9 mouse cellular contexts compared by ENCODE assay signal in genomic region chr3:34649726-34650620, GRCm38 (mm10). TPM values are rescaled to one million over a fixed set of nuclear protein-coding genes. Genes with fewer than 3 reads are reported as not detected.
DNase-seq lines count a peak whose midpoint lies in the region; ATAC-seq and TF ChIP-seq lines count a peak whose summit lies in the region.
"Had no signal": no experiment of that assay in that cellular context is flagged by ENCODE, and none has a peak within 500 bp of the region (broad histone marks: within the 10 kb centered on the region; RNA-seq: fewer than 3 reads in every experiment).

Gene Sox2 (plus strand): TSS chr3:34650405.

- under 1% methylated on average over 86 of the region's 86 CpGs for WGBS in embryonic facial prominence, embryonic 13.5 days
- under 1% methylated on average over 71 of the region's 86 CpGs for WGBS in hindbrain, embryonic 11.5 days
- WGBS in lung, adult 2 months: 2% methylated on average over 75 of the region's 86 CpGs

- H3K27me3 ChIP-seq in embryonic facial prominence, embryonic 13.5 days: peaks cover 88% of the 10 kb centered on the region
- H3K27me3 ChIP-seq in hindbrain, embryonic 11.5 days (ENCODE audit: control insufficient read depth, insufficient read depth, low read length): peaks cover 15% of the 10 kb centered on the region

- TF ChIP-seq POLR2A in lung, adult 2 months (IDR thresholded peaks at IDR 0.05; ENCODE audit: borderline replicate concordance, extremely low read depth, low read depth, low read length): no peak

- no peaks in the 10 kb centered on the region for H3K9me3 ChIP-seq in embryonic facial prominence, embryonic 13.5 days
- no peaks in the 10 kb centered on the region for H3K9me3 ChIP-seq in hindbrain, embryonic 11.5 days (ENCODE audit: control insufficient read depth, low read length)

- H3K9ac ChIP-seq in embryonic facial prominence, embryonic 13.5 days: peak within 1 kb of the TSS; percentile 71
- H3K9ac ChIP-seq in hindbrain, embryonic 11.5 days (ENCODE audit: low read depth, low read length): peak within 1 kb of the TSS; percentile 96

- peak within 1 kb of the TSS; percentile 50 for H3K4me3 ChIP-seq in embryonic facial prominence, embryonic 13.5 days
- H3K4me3 ChIP-seq in hindbrain, embryonic 11.5 days (ENCODE audit: low read depth, low read length): peak within 1 kb of the TSS; percentile 87
- H3K4me3 ChIP-seq in lung, adult 2 months (replicated peaks; ENCODE audit: extremely low read depth, low read depth, low read length): peak within 1 kb of the TSS; percentile 39

- H3K36me3 ChIP-seq in embryonic facial prominence, embryonic 13.5 days: no peaks in the 10 kb centered on the region
- H3K36me3 ChIP-seq in hindbrain, embryonic 11.5 days (ENCODE audit: control insufficient read depth, insufficient read depth, low read length): no peaks in the 10 kb centered on the region

- H3K4me2 ChIP-seq in embryonic facial prominence, embryonic 13.5 days: peak within 1 kb of the TSS; percentile 70
- H3K4me2 ChIP-seq in hindbrain, embryonic 11.5 days (replicated peaks; ENCODE audit: low read depth, low read length): peak within 1 kb of the TSS; percentile 66

- peaks cover 26% of the 10 kb centered on the region for H3K4me1 ChIP-seq in embryonic facial prominence, embryonic 13.5 days
- H3K4me1 ChIP-seq in hindbrain, embryonic 11.5 days (replicated peaks; ENCODE audit: control insufficient read depth, insufficient read depth, low read length): no peaks in the 10 kb centered on the region
- H3K4me1 ChIP-seq in lung, adult 2 months (ENCODE audit: control insufficient read depth, insufficient read depth, low read length): no peaks in the 10 kb centered on the region

- peak within 1 kb of the TSS; percentile 84 for H3K27ac ChIP-seq in embryonic facial prominence, embryonic 13.5 days
- peak within 1 kb of the TSS; percentile 98 for H3K27ac ChIP-seq in hindbrain, embryonic 11.5 days (ENCODE audit: low read depth, low read length)

- peak; percentile 85 for DNase-seq in right cerebral cortex, adult 18-20 months
- no peak for DNase-seq in right cerebral cortex, adult 2 months (ENCODE audit: low spot score in 2 of 2)
- DNase-seq in hindbrain, embryonic 11.5 days (ENCODE audit: low spot score): peak; percentile 92
- peak; percentile 79 to 87 for DNase-seq in layer of hippocampus, postnatal 10 days (ENCODE audit: low spot score in 2 of 2)
- peak; percentile 60 for DNase-seq in lung, adult 2 months
- DNase-seq in retina, postnatal 1 day: peak; percentile 95
- DNase-seq in MN1 (ENCODE audit: low spot score): no peak

- peak; percentile 85 for ATAC-seq in embryonic facial prominence, embryonic 13.5 days (ENCODE audit: insufficient number of reproducible peaks, insufficient read depth, low FRiP score, low TSS enrichment, low read depth)
- peak; percentile 88 for ATAC-seq in hindbrain, embryonic 11.5 days (ENCODE audit: low FRiP score)

- no peak for TF ChIP-seq CTCF in lung, adult 2 months (IDR thresholded peaks at IDR 0.05; ENCODE audit: insufficient read depth, low read length)

RNA-seq across cellular contexts. Expression of gene Sox2, which starts in this region (rescaled TPM):
- 4.1 and 7.3 TPM in 2 replicates for polyA plus RNA-seq in embryonic facial prominence, embryonic 13.5 days (2015; fragmentation: Nextera tagmentation; extraction: Ambion mirVana)
- 25.1 and 36.7 TPM in 2 replicates for polyA plus RNA-seq in hindbrain, embryonic 11.5 days (2014; fragmentation: Nextera tagmentation; extraction: Ambion mirVana)
- total RNA-seq in layer of hippocampus, postnatal 10 days (2021): 10 to 100 TPM; 50.8 to 52.7 TPM
- 14.2 and 16.0 TPM in 2 replicates for polyA plus RNA-seq in lung, adult 2 months (2012; rRNA removed)
- total RNA-seq: liver, adult 2 months had no signal
- polyA plus RNA-seq: liver, adult 2 months had no signal

Comparison
In these comparisons a context has a peak if more than half of its experiments do, and no peak if none do; other contexts are left out.
1. DNase-seq: peak in right cerebral cortex, adult 18-20 months (single experiment), hindbrain, embryonic 11.5 days (single experiment), layer of hippocampus, postnatal 10 days (2 of 2), lung, adult 2 months (single experiment) and retina, postnatal 1 day (single experiment); none in right cerebral cortex, adult 2 months (0 of 2) and MN1 (single experiment).
2. Peak in every context shown above with its lines, with median percentiles within 50 percentile points of each other: H3K4me3 ChIP-seq.